34 mouse cellular contexts compared by ENCODE assay signal in the genomic region with DNA sequence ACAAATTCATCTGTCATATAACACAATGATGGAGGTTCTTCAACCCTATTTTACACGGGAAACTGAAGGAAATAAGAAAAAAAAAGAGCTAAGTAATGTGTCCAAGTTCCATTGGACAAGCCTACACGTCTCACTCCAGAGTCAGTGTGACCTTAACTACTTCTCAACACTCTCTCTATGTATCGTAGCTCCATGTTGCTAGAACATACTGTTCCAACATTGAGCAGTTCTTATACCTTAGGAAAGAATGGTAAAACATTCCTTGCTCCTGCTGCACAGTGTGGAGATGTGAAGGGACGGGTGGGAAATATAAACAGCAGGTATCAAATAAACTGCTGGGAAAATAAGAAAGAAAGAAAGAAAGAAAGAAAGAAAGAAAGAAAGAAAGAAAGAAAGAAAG.
"Had no signal": no experiment of that assay in that cellular context is flagged by ENCODE, and none has a peak within 500 bp of the region (broad histone marks: within the 10 kb centered on the region; RNA-seq: fewer than 3 reads in every experiment).

No protein-coding gene starts in this region.

- H3K36me3 ChIP-seq: heart, embryonic 10.5 days; heart, embryonic 12.5 days; heart, embryonic 13.5 days; heart, embryonic 15.5 days; hindbrain, embryonic 10.5 days; hindbrain, embryonic 12.5 days; hindbrain, embryonic 13.5 days; hindbrain, embryonic 15.5 days; intestine, embryonic 15.5 days; kidney, embryonic 15.5 days had no signal

- H3K4me3 ChIP-seq: heart, embryonic 10.5 days; heart, embryonic 12.5 days; heart, embryonic 13.5 days; heart, embryonic 15.5 days; hindbrain, embryonic 10.5 days; hindbrain, embryonic 12.5 days; hindbrain, embryonic 13.5 days; hindbrain, embryonic 15.5 days; intestine, embryonic 15.5 days; kidney, embryonic 15.5 days; layer of hippocampus, adult 2 months had no signal

- H3K4me2 ChIP-seq: heart, embryonic 11.5 days; heart, embryonic 12.5 days; heart, embryonic 13.5 days; heart, embryonic 15.5 days; hindbrain, embryonic 12.5 days; hindbrain, embryonic 13.5 days; hindbrain, embryonic 14.5 days; hindbrain, embryonic 15.5 days; intestine, embryonic 15.5 days; kidney, embryonic 15.5 days had no signal

- DNase-seq: heart, postnatal 10 days; heart, postnatal 14 days; heart, postnatal 36 days; heart, postnatal 4 days; kidney, adult 11 months; kidney, adult 18-20 months; kidney, adult 2 months; kidney, adult 8-10 months; kidney, adult 9 months; kidney, postnatal 10 days; kidney, postnatal 14 days; kidney, postnatal 25 days; kidney, postnatal 36 days; kidney, postnatal 4 days; layer of hippocampus, adult 9-11 months; layer of hippocampus, postnatal 36 days had no signal

- H3K27ac ChIP-seq: heart, embryonic 13.5 days; heart, embryonic 15.5 days; hindbrain, embryonic 10.5 days; hindbrain, embryonic 12.5 days; hindbrain, embryonic 13.5 days; hindbrain, embryonic 14.5 days; hindbrain, embryonic 15.5 days; hindbrain, postnatal 0 days; intestine, embryonic 15.5 days; kidney, embryonic 15.5 days; kidney, postnatal 0 days; layer of hippocampus, adult 2 months had no signal

- H3K4me1 ChIP-seq: hindbrain, embryonic 15.5 days had no signal

- H3K9ac ChIP-seq: heart, embryonic 12.5 days; heart, embryonic 13.5 days; heart, embryonic 15.5 days; hindbrain, embryonic 12.5 days; hindbrain, embryonic 13.5 days; hindbrain, embryonic 14.5 days; hindbrain, embryonic 15.5 days; intestine, embryonic 15.5 days; kidney, embryonic 15.5 days had no signal

- H3K27me3 ChIP-seq: heart, embryonic 12.5 days; heart, embryonic 13.5 days; heart, embryonic 15.5 days; hindbrain, embryonic 12.5 days; hindbrain, embryonic 13.5 days; hindbrain, embryonic 15.5 days; intestine, embryonic 15.5 days had no signal

- ATAC-seq: hindbrain, embryonic 16.5 days; hindbrain, postnatal 0 days; inflammation-experienced regulatory T-cells, adult 6 months; intestine, embryonic 15.5 days; intestine, postnatal 0 days had no signal

- H3K9me3 ChIP-seq: heart, embryonic 10.5 days; heart, embryonic 12.5 days; heart, embryonic 13.5 days; heart, embryonic 15.5 days; hindbrain, embryonic 10.5 days; hindbrain, embryonic 12.5 days; hindbrain, embryonic 13.5 days; hindbrain, embryonic 15.5 days; intestine, embryonic 15.5 days; kidney, embryonic 15.5 days had no signal
